Mouse (Mus musculus) CD4-positive, CD25-positive, alpha-beta regulatory T cell, adult 2 months (primary cell): Measurements from ENCODE around the gene Avl9.
A peak's percentile ranks its signal among the peaks of the same experiment; 100 is the strongest.

Experiments used
- DNase-seq: peaks from one replicate; pipeline ENCODE4 v3.0.0-alpha.2; 2012; ENCODE audit warnings: low read depth, low spot score

The Avl9 gene

DNA sequence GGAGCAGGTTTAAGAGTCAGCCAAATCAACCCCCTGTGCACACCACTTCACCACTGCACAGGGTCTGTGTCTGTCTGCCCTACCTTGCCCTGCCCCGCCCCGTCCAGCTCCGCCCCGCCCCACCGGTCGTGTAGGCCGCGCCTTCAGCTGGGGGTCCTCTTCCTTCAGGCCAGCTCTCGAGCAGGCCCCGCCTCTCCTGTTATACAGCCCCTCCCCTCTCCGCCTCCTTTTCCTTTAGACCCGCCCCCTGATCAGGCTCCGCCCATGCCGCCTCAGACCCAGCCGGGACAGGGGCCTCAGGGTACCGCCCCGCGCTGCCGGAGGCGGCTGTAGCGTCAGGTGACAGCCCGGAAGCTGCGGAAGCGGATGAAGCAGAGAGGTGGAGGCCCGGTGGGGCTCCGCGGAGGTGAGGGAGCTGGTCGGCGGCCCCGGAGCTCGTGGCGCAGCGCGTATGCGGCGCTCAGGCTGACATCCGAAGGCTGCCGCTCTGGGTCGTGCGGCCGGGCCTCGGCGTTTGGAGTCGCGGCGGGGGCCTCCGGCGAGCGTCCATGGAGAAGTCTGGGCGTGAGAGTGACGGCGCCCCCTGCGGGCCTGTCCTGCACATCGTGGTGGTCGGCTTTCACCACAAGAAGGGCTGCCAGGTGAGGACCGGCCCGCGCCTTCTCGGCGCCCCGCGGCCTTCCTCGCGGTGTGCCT, at the start of gene Avl9:
Gene Avl9 (plus strand): TSS at position 326 of the 696 bp plus-strand sequence.
- peak; percentile 98 for DNase-seq

- DNase-seq: no peak
Measured at GRCm38 (mm10) chr6:56688238-56688637, 26.5 kb upstream of the Avl9 start.

DNA sequence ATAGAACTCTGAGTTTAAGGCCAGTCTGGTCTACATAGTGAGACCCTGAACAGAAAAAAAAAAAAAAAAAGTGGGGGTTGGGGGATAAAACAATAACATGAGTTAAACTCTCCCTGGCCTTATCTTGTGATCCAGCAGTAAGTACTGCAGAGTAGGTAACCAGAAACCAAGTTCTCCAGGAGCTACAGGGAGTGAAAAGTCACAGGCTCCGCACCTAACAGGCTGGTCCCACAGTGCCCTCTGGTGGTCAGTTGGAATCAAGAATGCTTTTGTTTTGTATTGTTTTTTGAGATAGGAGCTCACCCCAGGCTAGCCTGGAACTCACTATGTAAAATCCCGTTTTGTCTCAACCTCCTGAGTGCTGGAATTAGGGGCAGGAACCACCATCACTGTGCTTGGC, 23.5 kb upstream of the Avl9 start:
- peak; percentile 85 for DNase-seq

DNA sequence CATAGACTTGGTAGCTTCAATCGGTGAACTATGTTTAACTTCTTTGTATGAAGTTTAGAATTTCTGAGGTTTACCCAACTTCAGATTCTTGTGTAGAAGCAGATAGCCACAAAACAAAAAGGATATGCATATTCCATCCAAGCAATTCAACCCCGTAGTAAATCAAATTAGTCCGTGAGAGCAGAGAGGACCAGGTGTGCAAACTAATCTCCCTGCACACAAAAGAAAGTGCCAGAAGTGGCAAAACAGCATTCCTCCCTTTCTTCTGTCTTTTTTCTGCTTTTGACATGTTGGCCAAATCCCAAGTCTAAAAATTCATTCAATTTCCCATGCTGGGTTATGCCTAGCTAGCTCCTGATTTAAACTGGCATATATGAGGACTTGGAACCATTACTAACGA, 22.3 kb upstream of the Avl9 start:
- DNase-seq: no peak

GRCm38 (mm10) chr6:56703931-56704900, 10.5 kb upstream of the Avl9 start, which contains the start of gene Lsm5:
Gene Lsm5 (minus strand): TSS chr6:56704710.
- peak; percentile 93 for DNase-seq

DNA sequence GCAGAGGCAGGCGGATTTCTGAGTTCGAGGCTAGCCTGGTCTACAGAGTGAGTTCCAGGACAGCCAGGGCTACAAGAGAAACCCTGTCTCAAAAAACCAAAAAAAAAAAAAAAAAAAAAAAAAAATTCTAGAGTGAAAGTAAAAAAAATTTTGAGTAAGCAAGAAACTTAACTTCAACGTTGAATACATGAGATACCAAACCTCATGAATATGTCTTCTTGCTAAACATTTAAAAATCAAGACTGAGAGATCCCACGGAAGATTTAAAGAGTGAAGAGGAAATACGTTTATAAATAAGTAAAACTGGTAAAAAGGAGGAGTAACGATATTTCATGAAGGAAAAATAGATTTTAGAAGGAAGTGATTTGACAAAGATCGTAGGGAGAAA, 519 bp upstream of the Avl9 start:
- no peak for DNase-seq

GRCm38 (mm10) chr6:56715270-56715666, 569 bp downstream of the Avl9 start:
- DNase-seq: peak; percentile 78

- DNase-seq: no peak
Measured at GRCm38 (mm10) chr6:56719071-56719470, 4.4 kb downstream of the Avl9 start.

DNA sequence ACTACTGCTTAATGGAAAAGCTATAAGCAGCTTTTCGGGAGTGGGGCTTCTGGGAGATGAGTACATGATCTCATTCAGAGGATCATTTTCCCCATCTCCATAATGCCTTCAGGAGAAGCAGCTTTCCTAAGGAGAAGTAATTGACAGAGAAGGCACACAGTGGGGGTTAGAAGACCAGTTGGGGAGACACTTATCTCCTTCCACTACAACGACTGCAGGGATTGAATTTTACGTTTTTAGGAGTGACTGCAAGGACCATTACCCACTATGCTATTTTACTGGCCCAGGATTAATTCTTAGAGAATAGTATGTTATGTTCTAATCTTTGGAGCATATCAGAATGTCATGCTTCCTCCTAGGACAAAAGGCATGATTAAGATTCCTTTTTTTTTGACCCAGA, 6.2 kb downstream of the Avl9 start:
- DNase-seq: no peak

GRCm38 (mm10) chr6:56732545-56732944, 17.8 kb downstream of the Avl9 start:
- DNase-seq: no peak

GRCm38 (mm10) chr6:56745950-56746543, 31.3 kb downstream of the Avl9 start:
- DNase-seq: no peak

GRCm38 (mm10) chr6:56753719-56754118, 39.0 kb downstream of the Avl9 start:
- no peak for DNase-seq

DNA sequence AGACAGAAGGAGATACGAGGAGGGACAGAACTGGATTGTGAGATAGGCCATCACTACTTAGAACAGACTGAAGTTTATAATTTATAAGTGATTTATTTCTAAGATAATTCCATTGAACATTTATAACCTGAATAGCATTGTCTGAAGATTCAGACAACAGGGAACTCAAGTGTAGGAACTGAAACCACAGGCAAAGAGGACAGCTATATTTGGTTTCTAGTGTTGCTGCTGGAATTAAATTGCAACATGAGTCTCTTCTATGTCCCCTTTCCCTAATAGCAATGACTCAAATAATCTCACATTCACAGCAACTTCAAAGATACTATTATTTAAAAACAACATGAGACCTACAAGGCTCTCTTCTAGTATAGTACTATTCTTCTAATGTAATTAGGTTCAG, 41.4 kb downstream of the Avl9 start:
- DNase-seq: no peak

DNA sequence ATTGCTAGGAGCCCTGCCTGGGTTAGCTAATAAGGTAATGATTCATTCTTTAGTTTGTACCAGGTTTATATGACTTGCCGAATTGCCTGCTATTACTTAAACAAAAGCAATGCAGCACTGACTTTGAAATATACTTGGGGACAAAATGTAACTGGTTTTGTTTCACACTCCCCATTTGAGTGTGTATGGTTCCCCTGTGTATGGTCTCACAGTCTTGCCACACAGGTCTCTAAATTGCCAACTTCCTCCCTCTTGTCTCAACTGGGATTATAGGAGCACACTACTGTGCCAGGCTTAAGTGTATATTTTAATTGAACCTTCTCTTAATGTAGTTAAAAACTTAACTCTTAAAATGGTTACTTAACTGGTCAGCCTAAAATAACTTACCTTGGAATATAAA, 44.6 kb downstream of the Avl9 start:
- no peak for DNase-seq

DNA sequence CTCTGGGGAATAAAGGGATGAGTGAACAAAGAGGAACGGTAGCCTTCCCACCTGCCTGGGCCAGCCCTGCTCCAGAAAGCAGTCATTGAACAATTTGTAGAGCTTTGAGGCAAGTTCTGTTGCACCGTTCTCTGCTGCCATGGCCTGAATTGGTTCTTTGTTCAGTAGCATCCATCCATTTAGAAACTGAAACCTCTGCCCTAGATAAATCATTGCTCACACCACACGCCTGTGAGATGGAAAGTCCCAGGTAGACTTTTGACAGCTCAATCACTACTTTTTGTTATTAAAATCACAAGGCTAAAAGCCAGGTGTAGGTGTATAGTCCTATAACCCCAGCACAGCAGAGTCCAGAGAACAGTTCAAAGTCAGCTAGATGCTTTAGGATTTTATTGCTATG, 50.6 kb downstream of the Avl9 start:
- DNase-seq: peak; percentile 40

DNA sequence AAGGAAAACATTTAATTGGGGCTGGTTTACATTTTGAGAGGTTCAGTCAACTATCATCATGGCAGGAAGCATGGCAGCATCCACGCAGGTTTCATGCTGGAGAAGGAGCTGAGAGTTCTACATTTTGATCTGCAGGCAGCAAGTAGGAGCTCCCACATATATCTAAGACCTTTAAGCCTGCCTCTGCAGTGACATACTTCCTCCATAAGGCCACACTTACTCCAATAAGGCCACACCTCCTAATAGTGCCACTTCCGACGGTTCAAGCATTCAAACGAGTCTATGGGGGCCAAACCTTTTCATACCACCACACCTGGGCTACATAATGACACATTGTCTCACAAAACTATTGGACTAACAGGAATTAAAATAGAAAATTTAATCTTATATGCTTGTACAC, 51.0 kb downstream of the Avl9 start:
- DNase-seq: no peak

- no peak for DNase-seq
Measured at GRCm38 (mm10) chr6:56775816-56776215, 61.1 kb downstream of the Avl9 start.

DNA sequence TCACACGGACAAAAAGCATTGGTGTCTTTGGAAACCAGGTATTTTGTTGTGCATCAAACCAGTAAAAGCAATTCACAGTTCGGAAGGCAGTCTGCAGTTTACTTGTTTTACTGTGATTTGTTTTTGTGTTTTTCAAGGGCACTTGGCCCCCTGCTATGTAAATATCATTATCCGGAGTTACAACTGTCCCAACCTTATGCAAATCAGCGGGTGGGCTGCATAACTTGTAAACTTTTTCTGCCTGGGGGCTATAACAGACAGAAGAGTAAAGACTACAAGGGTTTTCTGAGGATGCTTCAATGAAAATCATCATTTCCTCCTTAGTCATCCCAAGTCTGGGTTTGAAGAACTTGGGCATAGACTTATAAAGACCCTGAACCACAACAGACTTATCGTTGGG, 64.9 kb downstream of the Avl9 start:
- no peak for DNase-seq

DNA sequence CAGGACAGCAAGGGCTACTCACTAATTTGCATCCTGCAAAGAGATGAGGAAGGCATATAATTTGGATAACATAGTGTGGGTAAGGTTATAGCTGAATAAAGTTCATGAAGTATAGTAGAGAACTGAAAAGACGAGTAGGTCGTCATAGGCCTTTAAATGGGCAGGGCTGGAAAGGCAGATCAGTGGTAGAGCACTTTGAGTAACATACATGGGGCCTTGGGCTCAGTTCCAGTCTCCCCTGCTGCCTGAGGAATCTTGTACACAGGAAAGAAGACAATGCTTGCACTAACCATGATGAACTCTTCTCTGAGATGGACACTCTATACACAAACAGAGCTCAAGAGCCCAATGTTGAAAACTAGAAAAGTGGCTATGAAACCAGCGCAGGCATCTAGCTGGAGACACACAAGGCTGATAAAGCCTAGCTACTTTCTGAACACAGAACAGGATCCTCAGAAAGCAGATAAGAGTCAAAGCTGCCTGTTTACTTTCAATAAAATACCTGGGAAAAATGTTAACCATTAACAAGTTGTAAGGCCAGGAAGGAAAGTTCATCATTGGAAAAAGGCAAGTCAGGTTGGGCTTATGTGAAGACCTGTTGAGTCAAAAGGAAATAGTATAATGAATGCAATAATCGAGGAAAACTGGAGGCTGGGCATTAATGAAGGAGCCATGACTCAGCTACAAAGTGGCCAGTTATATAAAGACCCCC, 69.0 kb downstream of the Avl9 start:
- no peak for DNase-seq

DNA sequence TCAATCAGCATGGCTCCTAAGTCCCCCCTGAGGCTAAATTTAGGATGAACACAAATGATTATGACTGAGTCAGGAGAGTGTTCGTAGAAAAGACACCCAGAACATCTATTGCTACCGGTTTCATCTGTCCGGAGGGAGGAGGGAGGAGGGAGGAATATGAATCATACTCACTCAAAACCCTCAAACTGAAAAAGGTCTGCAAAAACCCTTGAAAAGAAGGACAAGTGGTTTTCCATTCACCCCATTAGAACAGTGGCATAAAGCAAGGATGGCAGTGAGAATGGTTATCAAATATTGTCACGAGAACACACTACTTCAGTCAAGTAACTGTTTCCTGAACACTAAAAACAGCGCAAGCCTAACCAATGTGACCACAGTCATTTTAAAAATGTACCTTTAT, 70.4 kb downstream of the Avl9 start:
- no peak for DNase-seq

DNA sequence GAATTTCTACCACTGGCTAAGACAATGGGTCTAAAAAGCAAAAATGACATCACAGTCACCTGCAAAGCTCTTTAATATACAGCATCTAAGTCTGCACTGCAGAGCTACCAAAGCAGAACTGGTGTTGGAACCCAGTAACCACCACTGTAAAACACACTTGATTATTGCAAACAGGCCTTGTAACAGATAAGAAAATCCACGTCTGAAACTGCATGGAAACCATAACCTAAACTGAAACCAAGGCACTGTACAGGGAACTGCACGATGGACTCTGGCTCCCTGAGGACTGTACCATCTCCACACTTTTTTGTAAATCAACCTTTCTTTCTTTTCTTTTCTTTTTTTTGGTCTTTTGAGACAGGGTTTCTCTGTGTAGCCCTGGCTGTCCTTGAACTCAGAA, 73.0 kb downstream of the Avl9 start:
- no peak for DNase-seq

DNA sequence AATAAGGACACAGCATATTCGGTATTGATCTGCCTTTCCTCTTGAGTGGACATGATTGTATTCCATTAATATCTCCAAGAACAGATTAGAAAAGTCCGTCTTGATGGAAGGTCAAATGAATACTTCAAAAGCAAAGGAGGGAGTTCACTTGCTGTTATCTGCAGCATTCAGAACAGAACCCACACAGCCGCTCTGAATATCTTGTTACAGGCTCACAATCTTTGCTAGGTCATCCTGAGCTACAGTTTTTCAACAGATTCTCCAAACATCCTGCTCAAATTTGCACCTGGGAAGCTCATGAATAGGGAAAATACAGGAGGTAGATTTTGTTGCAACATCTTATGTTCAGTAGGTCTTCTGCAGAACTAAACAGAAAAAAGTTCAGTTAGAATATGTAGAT, 74.6 kb downstream of the Avl9 start:
- no peak for DNase-seq
